Mouse (Mus musculus) left cerebral cortex, adult 9 months (tissue): ENCODE measurements at regions not wholly inside any gene's neighbourhood (a gene's known extent, or its start where the extent isn't known, plus 50 kb on each side); places are given as distances from the start of the nearest gene placed in this dataset.

Experiments
- DNase-seq, 2 experiments: peaks; one replicate each; pipeline ENCODE4 v3.0.0; 2022; ENCODE audit warnings: low spot score in 2 of 2

GRCm38 (mm10) chr17:47983286-47983685 is 54.8 kb downstream of the 1700122O11Rik start:
- no peak for DNase-seq

GRCm38 (mm10) chr17:47981556-47982027 is 56.5 kb downstream of the 1700122O11Rik start:
- DNase-seq, result no peak

GRCm38 (mm10) chr17:47979266-47979665 is 54.8 kb upstream of the Foxp4 start:
- no peak for DNase-seq

- no peak for DNase-seq
These were observed 54.1 kb upstream of the Foxp4 start for GRCm38 (mm10) chr17:47978404-47979030.

GRCm38 (mm10) chr17:47978001-47978400 is 53.6 kb upstream of the Foxp4 start:
- DNase-seq, result no peak

- DNase-seq, result no peak
These were observed 52.5 kb upstream of the Foxp4 start for GRCm38 (mm10) chr17:47976999-47977357.

GRCm38 (mm10) chr17:47976061-47976998 is 51.9 kb upstream of the Foxp4 start:
- DNase-seq, result peak in 1 of 2 experiments; percentile 17

- no peak for DNase-seq
These were observed 51.0 kb upstream of the Foxp4 start for GRCm38 (mm10) chr17:47975281-47976060.

- no peak for DNase-seq
These were observed 50.1 kb upstream of the Foxp4 start for GRCm38 (mm10) chr17:47974503-47974902.
